In genomic region chr10:88380002-88380401, GRCm38 (mm10) we compare ENCODE assay signal across 8 mouse cellular contexts. TPM values are rescaled to one million over a fixed set of nuclear protein-coding genes. Genes with fewer than 3 reads are reported as not detected.
DNase-seq lines count a peak whose midpoint lies in the region; ATAC-seq and TF ChIP-seq lines count a peak whose summit lies in the region.

No protein-coding gene starts in this region.

- WGBS in intestine, postnatal 0 days, result 3% methylated on average over 11 of the region's 11 CpGs
- WGBS in liver, embryonic 14.5 days (ENCODE audit: insufficient replicate concordance), result 1% methylated on average over 11 of the region's 11 CpGs
- 2% methylated on average over 11 of the region's 11 CpGs for WGBS in neural tube, embryonic 13.5 days

- DNase-seq in thymus, postnatal 25 days, result peak; percentile 26
- no peak for DNase-seq in thymus, adult 18-20 months
- DNase-seq in cerebellum, adult 8-10 months, result peak; percentile 31
- DNase-seq in heart, adult 11 months, result peak; percentile 98
- peak in 2 of 3 experiments; percentile 50 for DNase-seq in liver, embryonic 14.5 days (ENCODE audit: low read depth in 3 of 3, low spot score in 3 of 3)

- no peaks in the 10 kb centered on the region for H3K4me1 ChIP-seq in intestine, postnatal 0 days (replicated peaks; ENCODE audit: control insufficient read depth, insufficient read depth, low read length)
- peaks cover 0 to 22% of the 10 kb centered on the region in 2 experiments; a peak in 2 of 4 replicates for H3K4me1 ChIP-seq in liver, embryonic 14.5 days (replicated peaks; ENCODE audit: control insufficient read depth in 2 of 2, insufficient read depth in 2 of 2, low read length in 1 of 2)
- H3K4me1 ChIP-seq in neural tube, embryonic 13.5 days (replicated peaks), result peaks cover 26% of the 10 kb centered on the region

- no peaks in the 10 kb centered on the region for H3K9me3 ChIP-seq in intestine, postnatal 0 days (ENCODE audit: control insufficient read depth)
- H3K9me3 ChIP-seq in liver, embryonic 14.5 days (ENCODE audit: control insufficient read depth, low read length), result no peaks in the 10 kb centered on the region
- H3K9me3 ChIP-seq in neural tube, embryonic 13.5 days, result no peaks in the 10 kb centered on the region

- no peaks in the 10 kb centered on the region for H3K27me3 ChIP-seq in intestine, postnatal 0 days (replicated peaks; ENCODE audit: control insufficient read depth, insufficient read depth, low read length)
- H3K27me3 ChIP-seq in liver, embryonic 14.5 days (ENCODE audit: control insufficient read depth, insufficient read depth, low read length), result no peaks in the 10 kb centered on the region
- H3K27me3 ChIP-seq in neural tube, embryonic 13.5 days, result no peaks in the 10 kb centered on the region

- ATAC-seq in intestine, postnatal 0 days, result peak; percentile 84
- ATAC-seq in liver, embryonic 14.5 days (ENCODE audit: insufficient read depth), result peak; percentile 76
- 0 out of 2 replicates have a peak, but pooled peaks have one; percentile 34 for ATAC-seq in neural tube, embryonic 13.5 days (ENCODE audit: low read depth)
- no peak for ATAC-seq in frontal cortex, adult (ENCODE audit: low TSS enrichment)

- no peak for TF ChIP-seq EP300 in liver, embryonic 14.5 days (IDR thresholded peaks at IDR 0.05; ENCODE audit: low read depth)

- peak overlapping the region; percentile 76 for H3K4me3 ChIP-seq in intestine, postnatal 0 days (ENCODE audit: low read depth, low read length)
- peak overlapping the region; percentile 63 to 70 for H3K4me3 ChIP-seq in liver, embryonic 14.5 days (ENCODE audit: insufficient read depth in 1 of 2, low read depth in 2 of 2, low read length in 2 of 2)
- peak overlapping the region; percentile 81 for H3K4me3 ChIP-seq in neural tube, embryonic 13.5 days

- no peak for TF ChIP-seq CTCF in intestine, postnatal 0 days (IDR thresholded peaks at IDR 0.05; ENCODE audit: low read depth)
- no peak for TF ChIP-seq CTCF in liver, embryonic 14.5 days (IDR thresholded peaks at IDR 0.05; ENCODE audit: low read depth)

- H3K36me3 ChIP-seq in intestine, postnatal 0 days (ENCODE audit: control insufficient read depth, insufficient read depth), result no peaks in the 10 kb centered on the region
- no peaks in the 10 kb centered on the region for H3K36me3 ChIP-seq in liver, embryonic 14.5 days (replicated peaks; ENCODE audit: control insufficient read depth, insufficient read depth, low read depth)
- H3K36me3 ChIP-seq in neural tube, embryonic 13.5 days, result no peaks in the 10 kb centered on the region

- no peak overlapping the region for H3K9ac ChIP-seq in intestine, postnatal 0 days (ENCODE audit: low read depth, low read length)
- H3K9ac ChIP-seq in liver, embryonic 14.5 days (replicated peaks), result peak overlapping the region; percentile 60
- H3K9ac ChIP-seq in neural tube, embryonic 13.5 days, result peak overlapping the region; percentile 87

- peak overlapping the region; percentile 77; the same call in 1 of the 2 replicates for H3K27ac ChIP-seq in intestine, postnatal 0 days (ENCODE audit: low read depth, low read length)
- no peak overlapping the region for H3K27ac ChIP-seq in liver, embryonic 14.5 days
- H3K27ac ChIP-seq in neural tube, embryonic 13.5 days (replicated peaks), result peak overlapping the region; percentile 82; the same call in 1 of the 2 replicates

- H3K4me2 ChIP-seq in intestine, postnatal 0 days (replicated peaks; ENCODE audit: low read depth), result peak overlapping the region; percentile 93
- peak overlapping the region; percentile 87 for H3K4me2 ChIP-seq in liver, embryonic 14.5 days (ENCODE audit: low read depth)
- peak overlapping the region; percentile 83 for H3K4me2 ChIP-seq in neural tube, embryonic 13.5 days

RNA-seq across cellular contexts. Expression of gene Gnptab, which starts 1.1 kb away (rescaled TPM):
- 6.2 and 6.7 TPM in 2 replicates for polyA plus RNA-seq in intestine, postnatal 0 days (2015; fragmentation: Nextera tagmentation; extraction: Ambion mirVana)
- 3.7 and 4.9 TPM in 2 replicates for polyA plus RNA-seq in liver, embryonic 14.5 days (2012; rRNA removed)
- 2.3 and 2.9 TPM in 2 replicates for polyA plus RNA-seq in liver, embryonic 14.5 days (2014; fragmentation: Nextera tagmentation; extraction: Ambion mirVana)
- polyA plus RNA-seq in neural tube, embryonic 13.5 days (2015; fragmentation: Nextera tagmentation; extraction: Ambion mirVana), result 13.9 and 15.5 TPM in 2 replicates

RNA-seq across cellular contexts. Expression of gene Dram1, which starts 1.1 kb away (rescaled TPM):
- 2.0 and 2.1 TPM in 2 replicates for polyA plus RNA-seq in intestine, postnatal 0 days (2015; fragmentation: Nextera tagmentation; extraction: Ambion mirVana)
- 0.73 and 1.2 TPM in 2 replicates for polyA plus RNA-seq in liver, embryonic 14.5 days (2012; rRNA removed)
- polyA plus RNA-seq in liver, embryonic 14.5 days (2014; fragmentation: Nextera tagmentation; extraction: Ambion mirVana), result 1.3 and 1.5 TPM in 2 replicates
- 0.45 and 0.95 TPM in 2 replicates for polyA plus RNA-seq in neural tube, embryonic 13.5 days (2015; fragmentation: Nextera tagmentation; extraction: Ambion mirVana)

Comparison
In these comparisons a context has a peak if more than half of its experiments do, and no peak if none do; other contexts are left out.
1. DNase-seq: peak in thymus, postnatal 25 days (single experiment), cerebellum, adult 8-10 months (single experiment), heart, adult 11 months (single experiment) and liver, embryonic 14.5 days (2 of 3); none in thymus, adult 18-20 months (0 of 2).
2. Peak in every context shown above with its lines, with median percentiles within 50 percentile points of each other: H3K4me2 ChIP-seq and H3K4me3 ChIP-seq.